Mouse (Mus musculus): ENCODE data around the gene Gm7029. TPM values are rescaled to one million over a fixed set of nuclear protein-coding genes. Genes with fewer than 3 reads are reported as not detected.
"Not testable (repeated sequence)": the region's sequence is repeated elsewhere in the genome, so short reads cannot be mapped to it uniquely, and the experiment has no call there.

Gene Gm7029
- total RNA-seq, 2 experiments from 2014 or later = not detected

DNA sequence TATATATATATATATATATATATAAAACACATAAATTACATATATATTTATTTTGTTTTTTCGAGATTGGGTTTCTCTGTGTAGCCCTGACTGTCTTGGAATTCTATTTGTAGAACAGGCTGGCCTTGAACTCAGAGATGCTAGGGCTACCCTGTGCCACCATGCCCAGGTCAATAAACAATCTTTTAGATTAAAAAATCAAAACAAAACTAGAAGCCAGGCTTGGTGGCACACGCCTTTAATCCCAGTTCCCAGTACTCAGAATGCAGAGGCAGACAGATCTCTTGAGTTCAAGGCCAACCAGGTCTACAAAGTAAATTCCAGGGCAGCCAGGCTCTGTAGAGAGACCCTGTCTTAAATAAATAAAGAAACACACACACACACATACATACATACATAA is 17.7 kb downstream of the Gm7029 start:
- ATAC-seq (ENCODE audit: poor library complexity, severe bottlenecking) = no peak

DNA sequence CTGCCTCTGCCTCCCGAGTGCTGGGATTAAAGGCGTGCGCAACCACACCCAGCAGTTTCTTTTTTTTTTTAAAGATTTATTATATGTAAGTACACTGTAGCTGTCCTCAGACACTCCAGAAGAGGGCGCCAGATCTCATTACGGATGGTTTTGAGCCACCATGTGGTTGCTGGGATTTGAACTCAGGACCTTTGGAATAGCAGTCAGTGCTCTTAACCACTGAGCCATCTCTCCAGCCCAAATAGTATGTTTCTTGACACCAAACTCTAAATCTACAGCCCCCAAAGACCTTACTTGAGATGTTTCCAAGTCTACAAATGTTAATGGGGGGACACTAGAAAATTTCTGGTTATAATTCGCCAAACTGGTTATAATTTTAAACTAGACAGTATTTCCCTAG is 18.3 kb downstream of the Gm7029 start:
- not testable (repeated sequence) for ATAC-seq (ENCODE audit: poor library complexity, severe bottlenecking)

DNA sequence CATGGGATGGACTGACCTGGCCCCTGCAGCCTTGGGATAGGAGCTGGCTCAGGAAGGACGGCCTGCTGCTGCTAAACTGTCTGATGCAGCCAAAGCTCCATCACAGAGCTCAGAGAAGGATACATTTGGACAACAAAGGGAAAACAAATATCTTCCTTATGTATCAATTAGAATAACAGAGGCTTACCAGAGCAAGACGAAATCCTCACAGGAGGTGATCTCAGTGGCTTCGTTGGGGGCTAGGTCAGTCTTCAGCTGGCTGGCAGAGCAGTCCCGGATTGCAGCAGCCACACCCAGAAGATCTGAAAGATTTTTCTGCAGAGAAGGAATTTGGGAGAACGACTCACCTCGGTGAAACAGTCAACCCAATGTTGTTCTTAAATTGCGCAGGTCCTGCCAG is 18.8 kb downstream of the Gm7029 start:
- no peak for ATAC-seq (ENCODE audit: poor library complexity, severe bottlenecking)

DNA sequence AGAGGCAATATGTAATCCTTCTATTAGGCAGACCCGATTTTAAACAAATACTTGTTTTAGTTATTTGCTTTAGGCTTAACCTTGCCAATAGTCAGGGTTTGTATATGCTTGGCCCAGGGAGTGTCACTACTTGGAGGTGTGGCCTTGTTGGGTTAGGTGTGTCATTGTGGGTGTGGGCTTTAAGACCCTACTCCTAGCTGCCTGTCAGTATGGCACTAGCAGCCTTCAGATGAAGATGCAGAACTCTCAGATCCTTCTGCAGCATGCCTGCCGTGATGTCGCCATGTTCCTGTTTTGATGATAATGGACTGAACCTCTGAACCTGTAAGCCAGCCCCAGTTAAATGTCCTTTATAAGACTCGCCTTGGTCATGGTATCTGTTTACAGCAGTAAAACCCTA is 19.4 kb downstream of the Gm7029 start:
- ATAC-seq (ENCODE audit: poor library complexity, severe bottlenecking) = not testable (repeated sequence)

DNA sequence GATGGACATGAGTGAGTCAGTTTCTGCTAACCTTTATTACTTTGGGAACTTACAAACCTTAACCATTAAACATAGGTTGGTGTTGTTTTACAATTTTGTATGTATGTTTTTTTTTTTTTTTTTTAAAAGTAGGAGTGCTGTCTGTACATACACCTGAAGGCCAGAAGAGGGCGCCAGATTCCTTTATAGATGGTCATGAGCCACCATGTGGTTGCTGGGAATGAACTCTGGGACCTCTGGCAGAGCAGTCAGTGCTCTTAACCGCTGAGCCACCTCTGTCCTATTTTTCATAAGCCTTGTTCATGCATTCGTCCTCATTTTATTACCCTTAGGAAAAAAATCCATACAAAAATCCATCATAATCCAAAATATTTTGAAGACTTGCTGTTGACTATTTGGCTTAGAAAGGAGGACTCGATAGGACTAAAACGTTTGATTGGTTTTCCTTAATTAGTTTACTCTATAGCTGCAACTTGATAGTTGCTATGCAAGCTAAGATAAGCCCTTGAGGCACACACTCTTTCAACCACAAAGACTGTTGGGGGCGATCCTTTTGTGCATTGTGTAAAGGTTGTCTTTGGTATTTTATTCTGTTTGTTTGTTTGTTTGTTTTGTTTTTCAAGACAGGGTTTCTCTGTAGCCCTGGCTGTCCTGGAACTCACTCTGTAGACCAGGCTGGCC is 23.6 kb downstream of the Gm7029 start:
- ATAC-seq (ENCODE audit: poor library complexity, severe bottlenecking) = peak; percentile 59; the same call in 1 of the 2 replicates

DNA sequence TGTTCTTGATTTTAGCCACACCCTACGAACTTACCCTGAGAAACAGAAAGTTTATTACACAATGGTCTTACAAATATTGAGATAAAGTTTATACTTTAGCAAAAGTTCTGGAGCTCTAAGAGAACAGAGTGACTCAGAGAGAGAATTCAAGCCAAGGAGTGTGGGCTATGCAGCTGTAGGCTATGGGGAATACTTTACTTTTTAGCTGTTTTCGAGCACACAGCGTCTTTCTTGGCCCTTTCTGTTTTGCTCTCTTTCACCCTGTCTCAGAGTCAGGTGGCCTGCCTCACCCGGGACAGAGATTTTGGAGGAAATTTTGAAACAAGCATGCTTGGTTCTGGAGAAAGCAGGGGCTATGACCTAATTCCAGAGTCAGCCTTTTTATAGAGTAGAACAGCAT is 24.6 kb downstream of the Gm7029 start:
- ATAC-seq (ENCODE audit: poor library complexity, severe bottlenecking) = not testable (repeated sequence)

DNA sequence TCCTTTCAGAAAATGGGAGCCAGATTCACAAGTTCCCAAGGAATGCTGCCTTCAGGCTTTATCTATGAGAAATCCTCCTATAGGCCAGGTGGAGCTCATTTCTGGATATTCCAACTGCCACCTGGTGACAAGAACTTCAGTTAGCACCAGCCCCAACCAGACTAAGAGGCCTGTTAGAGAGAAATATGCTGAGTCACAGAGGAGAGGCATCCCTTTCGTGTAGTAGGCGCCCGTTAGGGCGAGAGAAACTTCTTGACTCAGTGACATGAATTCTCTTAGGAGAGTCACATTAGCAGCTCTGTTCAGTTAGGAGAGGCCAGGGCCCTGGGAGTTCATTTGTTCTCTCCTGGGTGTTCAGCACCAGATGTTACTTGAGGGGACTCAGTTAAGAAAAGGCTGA is 26.0 kb downstream of the Gm7029 start:
- no peak for ATAC-seq (ENCODE audit: poor library complexity, severe bottlenecking)

DNA sequence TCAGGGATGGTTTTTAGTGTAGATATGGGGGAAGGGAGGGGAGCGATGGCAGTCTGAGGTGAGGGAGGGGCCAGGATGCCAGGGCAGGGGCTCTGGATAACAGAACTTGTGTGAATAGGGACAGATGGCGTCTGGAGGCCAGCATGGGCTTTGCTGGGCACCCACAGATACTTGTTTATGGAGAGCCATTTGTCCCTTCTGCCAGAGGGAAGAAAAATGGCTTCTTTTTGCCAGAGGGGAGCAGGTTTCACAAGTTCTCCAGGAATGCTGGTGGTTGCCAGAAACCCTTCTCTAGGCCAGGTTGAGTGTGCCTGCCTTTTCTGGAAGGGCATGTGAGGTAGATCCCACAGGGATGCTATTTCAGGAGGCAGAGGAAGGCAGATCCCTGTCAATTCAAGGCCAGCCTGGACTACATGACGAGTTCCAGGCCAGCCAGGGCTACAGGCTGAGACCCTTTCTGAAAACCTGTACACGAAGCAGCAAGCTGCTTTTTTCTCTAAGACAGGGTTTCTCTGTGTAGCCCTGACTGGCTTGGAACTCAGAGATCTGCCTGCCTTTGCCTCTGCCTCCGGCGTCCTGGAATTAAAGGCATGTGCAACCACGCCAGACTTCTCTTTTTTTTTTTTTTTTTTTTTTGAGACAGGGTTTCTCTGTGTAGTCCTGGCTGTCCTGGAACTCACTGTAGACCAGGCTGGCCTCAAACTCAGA is 26.8 kb downstream of the Gm7029 start:
- no peak for ATAC-seq (ENCODE audit: poor library complexity, severe bottlenecking)

DNA sequence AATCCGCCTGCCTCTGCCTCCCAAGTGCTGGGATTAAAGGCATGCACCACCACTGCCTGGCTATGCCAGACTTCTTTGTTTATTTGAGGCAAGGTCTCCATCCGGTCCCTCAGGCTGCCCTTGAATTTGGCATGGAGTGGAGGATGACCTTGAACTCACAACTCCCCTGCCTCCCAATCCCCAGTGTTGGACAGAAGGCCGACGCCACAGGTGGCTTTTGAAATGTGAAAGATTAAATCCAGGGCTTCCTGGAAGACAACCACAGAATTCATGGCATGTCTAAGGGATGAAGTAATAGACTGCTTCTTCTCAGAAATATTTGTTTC is 27.3 kb downstream of the Gm7029 start:
- no peak for ATAC-seq (ENCODE audit: poor library complexity, severe bottlenecking)

DNA sequence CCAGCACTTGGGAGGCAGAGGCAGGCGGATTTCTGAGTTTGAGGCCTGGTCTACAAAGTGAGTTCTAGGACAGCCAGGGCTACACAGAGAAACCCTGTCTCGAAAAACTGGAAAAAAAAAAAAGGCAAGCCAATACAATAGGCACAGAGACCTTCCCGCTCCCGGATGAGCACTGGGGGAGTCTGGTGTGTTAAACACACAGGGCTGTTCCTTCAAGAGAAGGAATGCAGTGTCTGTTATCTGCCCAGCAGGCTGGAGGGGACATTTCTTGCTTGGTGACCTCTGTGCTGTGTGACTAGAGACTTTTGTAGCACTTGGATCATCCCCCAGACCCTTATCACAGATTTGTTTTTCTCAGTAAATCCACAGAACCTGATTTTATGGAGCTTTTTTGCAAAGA is 28.0 kb downstream of the Gm7029 start:
- ATAC-seq (ENCODE audit: poor library complexity, severe bottlenecking) = no peak

DNA sequence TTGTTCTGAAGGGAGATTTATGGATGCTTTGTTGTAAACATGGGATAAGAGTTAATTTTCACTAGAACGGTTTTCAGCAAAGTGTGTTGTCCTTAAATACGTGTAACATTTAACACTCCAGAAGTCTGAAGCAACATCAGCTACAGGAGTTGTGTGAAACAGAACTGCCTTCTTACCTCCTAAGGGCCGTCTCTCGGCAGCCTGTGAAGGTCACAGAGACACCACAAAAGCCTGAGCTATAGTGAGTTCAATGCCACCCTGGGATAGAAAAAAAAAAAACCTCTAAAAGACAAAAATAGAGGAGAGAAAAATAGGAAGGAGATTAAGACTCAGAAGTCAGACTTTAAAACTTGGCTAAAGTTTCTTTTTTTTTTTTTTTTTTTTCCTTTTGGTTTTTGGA is 28.4 kb downstream of the Gm7029 start:
- no peak for ATAC-seq (ENCODE audit: poor library complexity, severe bottlenecking)

DNA sequence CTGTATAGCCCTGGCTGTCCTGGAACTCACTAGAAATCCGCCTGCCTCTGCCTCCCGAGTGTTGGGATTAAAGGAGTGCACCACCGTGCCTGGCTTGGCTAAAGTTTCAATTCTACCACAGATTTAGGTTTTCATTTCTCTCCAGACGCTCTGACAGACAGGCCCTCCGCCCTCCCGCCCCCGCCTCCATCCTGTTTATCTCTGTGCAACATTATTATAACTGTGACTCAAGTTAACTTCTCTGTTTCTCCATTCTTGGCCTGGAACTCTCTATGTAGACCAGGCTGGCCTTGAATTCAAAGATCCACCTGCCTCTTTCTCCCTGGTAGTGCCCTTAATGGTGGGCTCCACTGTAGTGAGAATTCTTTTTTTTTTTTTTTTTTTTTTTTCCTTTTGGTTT is 28.9 kb downstream of the Gm7029 start:
- no peak for ATAC-seq (ENCODE audit: poor library complexity, severe bottlenecking)

DNA sequence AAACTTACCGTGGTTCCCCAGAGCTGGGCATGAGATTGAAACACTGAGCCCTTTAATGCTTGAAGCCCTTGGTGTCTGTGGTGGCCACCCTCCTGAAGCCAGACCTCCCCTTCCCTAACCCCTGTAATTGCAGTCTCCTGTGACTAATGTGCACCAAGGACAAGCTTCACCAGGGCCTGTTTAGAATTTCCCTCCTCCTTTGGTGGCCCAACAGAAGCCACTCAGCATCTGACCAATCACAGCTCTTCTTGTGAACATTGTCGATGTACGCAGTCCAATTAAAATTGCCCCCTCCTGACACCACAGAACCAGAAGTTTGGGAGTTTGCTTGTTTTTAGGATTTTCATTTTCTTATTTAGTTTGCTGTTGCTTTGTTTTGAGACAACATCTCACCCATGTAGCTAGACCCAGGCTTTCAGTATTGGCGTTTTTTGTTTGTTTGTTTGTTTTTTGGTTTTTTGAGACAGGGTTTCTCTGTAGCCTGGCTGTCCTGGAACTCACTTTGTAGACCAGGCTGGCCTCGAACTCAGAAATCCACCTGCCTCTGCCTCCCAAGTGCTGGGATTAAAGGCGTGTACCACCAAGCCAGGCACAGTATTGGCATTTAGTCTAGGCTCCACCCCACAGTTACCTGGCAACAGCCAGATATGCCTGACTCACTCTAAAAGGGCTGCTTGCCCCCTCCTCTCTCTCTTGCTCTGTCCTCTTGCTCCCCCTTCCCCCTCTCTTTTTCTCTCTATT is 30.4 kb downstream of the Gm7029 start:
- ATAC-seq (ENCODE audit: poor library complexity, severe bottlenecking) = not testable (repeated sequence)

DNA sequence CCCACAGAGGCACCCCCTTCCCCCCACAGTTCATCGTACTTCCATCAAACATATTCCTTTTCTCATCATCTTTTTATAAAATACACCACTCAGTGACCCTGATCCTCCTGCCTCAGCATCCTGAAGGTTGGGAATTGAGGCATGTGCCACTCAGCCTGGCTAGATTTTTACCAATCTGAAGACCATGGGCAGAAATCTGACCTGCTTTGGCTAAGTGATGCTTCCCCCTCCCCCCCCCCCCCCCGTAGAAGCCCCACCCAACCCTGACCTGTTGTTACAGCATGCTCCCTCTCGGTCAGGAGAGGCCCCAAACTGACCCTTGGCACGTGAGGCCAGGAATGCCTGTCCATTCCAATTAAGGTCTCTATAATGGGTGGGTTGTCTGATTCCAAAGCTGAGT is 31.2 kb downstream of the Gm7029 start, which contains the start of gene Platr17:
Platr17 (plus strand) TSS at position 301 of the 400 bp plus-strand sequence.
- not testable (repeated sequence) for ATAC-seq (ENCODE audit: poor library complexity, severe bottlenecking)

DNA sequence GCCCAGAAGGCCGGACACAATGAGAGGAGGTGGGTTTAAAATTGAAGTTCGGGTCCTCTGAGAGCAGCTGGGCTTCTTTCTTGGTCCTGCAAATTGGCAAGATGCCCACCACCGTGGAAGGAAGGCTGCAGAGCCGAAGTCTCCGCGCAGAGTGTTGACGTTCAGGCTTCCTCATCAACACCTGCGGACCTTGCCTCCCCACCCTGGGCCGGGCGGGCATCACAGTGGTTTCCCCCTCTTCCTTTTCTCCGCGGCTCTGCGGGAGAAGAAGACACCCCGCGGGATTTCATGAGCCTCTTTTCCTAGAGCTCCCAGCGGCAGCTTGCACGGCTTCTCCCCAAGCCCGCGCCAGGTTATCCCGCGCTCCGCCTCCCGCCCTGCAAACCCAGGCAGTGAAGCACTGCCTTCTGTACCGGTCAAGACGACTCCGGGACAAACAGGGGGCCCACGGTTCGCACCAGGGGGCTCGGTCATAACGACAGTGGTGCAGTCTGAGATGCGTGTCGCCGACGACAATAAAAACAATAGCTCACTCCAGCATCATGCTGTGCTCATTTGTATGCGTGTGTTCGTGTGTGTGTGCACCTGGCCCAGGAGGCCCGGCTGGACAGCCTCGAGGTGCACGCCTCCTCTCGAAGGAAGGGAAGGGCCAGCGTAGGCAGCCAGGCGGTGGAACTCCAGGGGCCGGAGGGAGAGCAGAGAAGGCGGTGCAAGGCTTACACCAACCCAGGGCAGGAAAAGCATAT is 34.9 kb downstream of the Gm7029 start:
- ATAC-seq (ENCODE audit: poor library complexity, severe bottlenecking) = peak; percentile 37

DNA sequence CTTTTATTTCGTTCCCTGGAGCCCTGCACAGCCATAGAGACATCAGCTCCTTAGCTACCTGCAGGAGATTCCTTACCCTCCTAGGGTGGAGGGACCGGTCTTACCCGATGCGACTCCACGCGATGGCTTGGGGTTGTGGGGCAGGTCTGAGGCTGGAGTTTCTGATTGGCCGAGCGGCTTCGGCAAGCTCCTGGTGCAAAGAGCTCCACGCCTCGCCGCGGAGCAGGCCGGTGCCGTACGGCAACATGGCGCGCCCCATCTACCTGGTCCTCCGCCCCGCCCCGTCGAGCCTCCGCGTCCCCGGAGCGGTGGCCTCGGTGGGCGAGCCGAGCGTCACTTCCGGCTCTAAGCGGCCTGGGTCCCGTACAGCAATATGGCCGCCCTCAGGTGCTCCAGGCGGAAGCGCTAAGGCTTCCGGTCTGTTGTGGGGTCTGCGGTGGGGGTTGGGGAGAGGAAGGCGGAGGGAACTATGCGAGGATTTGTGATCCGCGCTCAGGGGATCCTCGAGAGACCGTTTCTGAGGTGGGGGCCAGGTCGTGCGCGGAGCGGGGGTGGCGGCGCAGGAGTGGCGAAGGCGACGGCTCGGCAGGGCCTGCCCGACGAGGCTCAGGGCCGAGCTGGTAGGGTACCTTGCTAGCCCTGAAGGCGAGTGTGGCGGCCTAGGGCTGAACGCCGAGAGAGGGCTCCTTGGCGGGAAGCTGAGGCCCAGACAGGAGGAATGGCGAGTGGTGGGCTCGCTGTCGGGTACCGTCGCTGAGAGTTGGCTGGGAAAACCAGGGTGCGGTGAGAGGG is 35.6 kb downstream of the Gm7029 start, which contains the start of gene Daxx:
Daxx (plus strand) TSS at position 338 of the 792 bp plus-strand sequence.
- ATAC-seq (ENCODE audit: poor library complexity, severe bottlenecking) = peak; percentile 95

DNA sequence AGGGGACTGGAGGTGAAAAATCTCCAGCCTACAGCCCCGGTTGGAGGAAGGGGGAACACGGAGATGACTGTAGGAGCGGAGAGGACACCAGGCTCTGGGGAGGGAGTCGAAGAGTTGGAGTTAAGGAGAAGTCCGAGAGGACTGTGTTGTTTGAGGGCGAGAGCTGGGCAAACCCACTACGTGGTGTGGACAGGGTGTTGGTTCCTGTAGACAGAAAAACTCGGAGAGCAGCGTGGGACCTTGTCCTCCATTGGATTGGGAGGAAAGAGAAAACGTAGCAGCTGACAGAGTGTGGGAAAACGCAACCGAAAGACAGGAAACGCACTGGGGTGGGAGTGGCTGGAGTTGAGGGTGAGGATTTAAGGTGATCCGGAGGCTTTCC is 36.2 kb downstream of the Gm7029 start:
- ATAC-seq (ENCODE audit: poor library complexity, severe bottlenecking) = peak; percentile 13; the same call in 1 of the 2 replicates

DNA sequence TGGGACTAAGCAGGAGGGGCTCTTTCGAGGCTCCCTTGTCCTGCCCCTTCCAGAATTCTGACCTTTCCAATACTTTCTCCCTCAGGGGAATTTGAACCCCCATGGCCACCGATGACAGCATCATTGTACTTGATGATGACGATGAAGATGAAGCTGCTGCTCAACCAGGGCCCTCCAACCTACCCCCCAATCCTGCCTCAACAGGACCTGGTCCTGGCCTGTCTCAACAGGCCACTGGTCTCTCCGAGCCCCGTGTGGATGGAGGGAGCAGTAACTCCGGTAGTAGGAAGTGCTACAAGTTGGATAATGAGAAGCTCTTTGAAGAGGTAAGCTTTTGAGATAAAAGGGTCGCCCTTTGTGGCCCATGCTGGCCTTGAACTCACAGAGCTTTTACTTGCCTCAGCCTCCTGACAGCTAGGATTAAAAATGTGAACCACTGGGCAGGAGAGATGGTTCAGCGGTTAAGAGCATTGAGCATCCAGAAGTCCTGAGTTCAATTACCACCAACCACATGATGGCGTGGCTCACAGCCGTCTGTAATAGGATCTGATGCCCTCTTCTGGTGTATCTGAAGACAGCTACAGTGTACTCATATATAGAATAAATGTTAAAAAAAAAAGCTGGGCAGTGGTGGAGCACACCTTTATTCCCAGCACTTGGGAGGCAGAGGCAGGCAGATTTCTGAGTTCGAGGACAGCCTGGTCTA is 36.9 kb downstream of the Gm7029 start:
- no peak for ATAC-seq (ENCODE audit: poor library complexity, severe bottlenecking)

DNA sequence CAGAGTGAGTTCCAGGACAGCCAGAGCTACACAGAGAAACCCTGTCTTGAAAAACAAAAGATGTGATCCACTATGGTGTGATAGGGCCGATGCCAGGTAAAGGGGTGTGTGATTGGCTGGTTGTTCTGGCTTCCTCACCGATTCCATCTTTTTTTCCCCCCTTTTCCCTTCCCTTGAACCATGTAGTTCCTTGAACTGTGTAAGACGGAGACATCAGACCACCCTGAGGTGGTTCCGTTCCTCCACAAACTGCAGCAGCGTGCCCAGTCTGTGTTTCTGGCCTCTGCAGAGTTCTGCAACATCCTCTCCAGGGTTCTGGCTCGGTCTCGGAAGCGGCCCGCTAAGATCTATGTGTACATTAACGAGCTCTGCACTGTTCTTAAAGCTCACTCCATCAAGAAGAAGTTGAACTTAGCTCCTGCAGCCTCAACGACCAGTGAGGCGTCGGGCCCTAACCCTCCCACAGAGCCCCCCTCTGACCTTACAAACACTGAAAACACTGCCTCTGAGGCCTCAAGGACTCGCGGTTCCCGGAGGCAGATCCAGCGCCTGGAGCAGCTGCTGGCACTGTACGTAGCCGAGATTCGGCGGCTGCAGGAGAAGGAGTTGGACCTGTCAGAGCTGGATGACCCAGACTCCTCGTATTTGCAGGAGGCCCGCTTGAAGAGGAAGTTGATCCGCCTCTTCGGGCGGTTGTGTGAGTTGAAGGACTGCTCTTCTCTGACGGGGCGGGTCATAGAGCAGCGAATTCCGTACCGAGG is 37.6 kb downstream of the Gm7029 start:
- no peak for ATAC-seq (ENCODE audit: poor library complexity, severe bottlenecking)

Measured in megakaryocyte, adult 5-6 weeks (primary cell).